Mouse (Mus musculus) adipocyte (in vitro differentiated cells): ENCODE results near the gene Ppp1r2.

ENCODE experiments used
- DNase-seq: peaks from one replicate; pipeline ENCODE4 v3.0.0-alpha.2; 2016; ENCODE audit warnings: low spot score

The Ppp1r2 gene

GRCm38 (mm10) chr16:31233541-31234339 is 41.3 kb downstream of the Ppp1r2 start:
- peak; percentile 99 for DNase-seq

GRCm38 (mm10) chr16:31233167-31233498 is 41.9 kb downstream of the Ppp1r2 start:
- no peak for DNase-seq

GRCm38 (mm10) chr16:31232491-31233166 is 42.4 kb downstream of the Ppp1r2 start:
- DNase-seq = no peak

DNA sequence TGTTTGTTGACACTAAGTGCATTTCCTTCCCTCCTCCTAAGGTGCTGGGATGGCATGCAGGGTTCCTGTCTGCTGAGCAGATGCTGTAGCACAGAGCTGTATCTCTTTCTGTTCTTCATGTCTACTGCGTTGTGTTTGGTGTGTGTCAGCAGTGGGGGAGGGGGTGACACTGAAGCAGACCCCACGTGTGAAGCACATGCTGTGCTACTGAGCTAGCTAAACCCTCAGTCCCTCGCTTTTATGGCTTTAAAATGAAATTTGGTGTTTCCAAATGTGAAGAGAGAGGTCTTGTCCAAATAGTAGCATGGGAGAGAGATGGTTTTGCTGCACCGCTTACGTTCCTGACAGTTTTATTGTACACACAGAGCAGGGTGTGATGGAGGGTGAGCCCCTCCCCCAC is 43.5 kb downstream of the Ppp1r2 start:
- no peak for DNase-seq

DNA sequence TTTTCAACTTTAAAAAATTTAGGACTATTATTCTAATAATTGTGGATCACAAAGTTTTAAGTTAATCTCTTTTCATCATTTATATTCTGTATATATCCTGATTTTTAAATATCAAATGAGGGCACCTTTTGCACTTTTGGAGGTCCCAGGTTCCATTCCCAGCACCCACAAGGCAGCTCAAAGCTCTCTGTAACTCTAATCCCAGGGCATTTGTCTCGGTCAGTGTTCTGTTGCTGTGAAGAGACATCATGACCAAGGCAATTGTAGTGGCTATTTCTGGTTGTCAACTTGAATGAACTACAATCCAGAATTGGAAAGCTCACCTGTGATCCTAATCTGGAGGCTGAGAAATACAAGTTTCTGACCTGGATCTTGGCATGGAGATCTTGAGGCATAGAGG is 47.3 kb downstream of the Ppp1r2 start:
- no peak for DNase-seq

DNA sequence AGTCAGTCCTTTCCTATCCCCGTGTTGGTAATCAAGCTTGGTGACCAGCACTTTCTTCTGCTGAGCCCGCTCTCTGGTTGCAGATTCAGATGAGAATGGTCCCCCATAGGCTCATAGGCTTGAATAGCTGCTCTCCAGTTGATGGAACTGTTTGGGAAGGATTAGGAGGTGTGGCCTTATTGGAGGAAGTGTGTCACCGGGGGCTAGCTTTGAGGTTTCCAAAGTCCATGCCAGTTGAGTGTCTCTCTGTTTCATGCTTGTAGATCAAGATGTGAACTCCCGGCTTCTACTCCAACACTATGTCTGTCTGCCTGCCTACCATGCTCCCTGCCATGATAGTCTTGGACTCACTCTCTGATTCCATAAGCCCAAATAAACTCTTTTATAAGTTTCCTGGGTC is 59.8 kb downstream of the Ppp1r2 start:
- DNase-seq = no peak

- no peak for DNase-seq
Measured at GRCm38 (mm10) chr16:31213463-31213862, 61.6 kb downstream of the Ppp1r2 start.

- no peak for DNase-seq
Measured at GRCm38 (mm10) chr16:31211503-31211902, 63.6 kb downstream of the Ppp1r2 start.

- peak; percentile 51 for DNase-seq
Measured at GRCm38 (mm10) chr16:31210453-31210852, 64.6 kb downstream of the Ppp1r2 start.

GRCm38 (mm10) chr16:31209911-31210310 is 65.2 kb downstream of the Ppp1r2 start:
- no peak for DNase-seq

DNA sequence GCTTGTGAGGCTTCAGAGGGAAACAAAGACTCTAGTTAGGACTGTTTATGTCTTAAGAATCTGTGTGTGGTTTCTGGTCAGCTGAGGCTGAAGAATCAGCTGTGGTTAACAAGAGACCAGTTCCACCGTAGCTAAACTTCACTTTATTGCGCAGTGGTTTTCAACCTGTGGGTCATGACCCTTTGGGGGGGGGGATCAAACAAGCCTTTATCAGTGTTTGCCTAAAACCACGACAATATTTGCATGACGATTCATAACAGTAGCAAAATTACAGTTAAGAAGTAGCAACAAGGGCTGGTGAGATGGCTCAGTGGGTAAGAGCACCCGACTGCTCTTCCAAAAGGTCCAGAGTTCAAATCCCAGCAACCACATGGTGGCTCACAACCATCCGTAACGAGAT is 69.4 kb downstream of the Ppp1r2 start:
- DNase-seq = no peak

DNA sequence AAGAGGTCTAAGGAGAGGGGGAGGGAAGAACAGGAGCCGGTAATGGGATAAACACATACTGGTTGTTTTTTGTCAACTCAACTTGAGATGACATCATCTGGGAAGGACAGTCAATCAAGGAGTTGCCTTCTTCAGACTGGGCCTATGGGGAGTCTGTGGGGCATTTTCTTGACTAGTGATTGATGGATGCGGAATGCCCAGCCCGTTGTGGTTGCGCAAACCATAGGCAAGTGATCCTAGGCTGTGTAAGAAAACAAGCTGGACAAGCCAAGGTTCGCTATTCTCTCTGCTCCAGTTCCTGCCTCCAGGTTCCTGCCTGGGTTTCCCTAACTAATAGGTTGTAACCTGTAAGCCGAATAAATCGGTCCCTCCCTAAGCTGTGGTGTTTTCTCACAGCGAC is 69.9 kb downstream of the Ppp1r2 start:
- no peak for DNase-seq

DNA sequence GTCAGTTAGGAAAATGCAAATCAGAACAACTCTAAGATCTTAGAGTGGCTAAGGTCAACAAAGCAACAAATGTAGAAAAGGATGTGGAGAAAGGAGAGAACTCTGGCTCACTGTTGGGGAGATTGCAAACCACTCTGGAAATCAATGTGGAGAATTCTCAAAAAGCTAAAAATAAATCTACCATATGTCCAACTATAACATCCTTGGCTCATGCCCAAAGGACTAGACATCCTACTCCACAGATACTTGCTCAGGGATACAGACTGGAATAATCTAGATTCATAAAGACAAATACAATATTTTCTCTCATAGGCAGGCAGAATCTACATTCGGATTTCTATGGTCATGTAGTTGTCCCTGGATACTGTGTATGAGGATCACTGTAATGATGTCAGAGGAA is 70.9 kb downstream of the Ppp1r2 start:
- DNase-seq = no peak

- no peak for DNase-seq
Measured at GRCm38 (mm10) chr16:31201704-31202103, 73.4 kb downstream of the Ppp1r2 start.
